ENCODE assay signal across 20 mouse cellular contexts in the genomic region with DNA sequence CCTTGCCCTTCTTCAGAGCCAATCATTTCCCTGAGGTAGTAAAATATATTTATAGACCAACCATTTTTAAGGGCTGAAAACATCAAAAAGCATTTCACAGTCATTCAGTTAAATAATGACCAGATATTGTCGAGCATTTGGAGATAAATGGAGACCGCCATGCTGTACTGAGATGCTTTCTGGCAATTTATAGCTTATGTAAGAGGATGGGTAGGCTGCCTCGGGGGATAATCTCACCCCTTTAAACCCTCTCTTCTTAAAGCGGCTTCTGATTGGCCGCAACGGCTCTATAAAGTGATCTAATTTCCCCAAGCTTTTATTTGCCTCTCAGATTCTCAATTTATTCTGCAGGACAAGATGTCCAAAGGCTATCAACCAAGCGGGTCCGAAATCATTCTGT. TPM values are rescaled to one million over a fixed set of nuclear protein-coding genes. Genes with fewer than 3 reads are reported as not detected.
"Had no signal": no experiment of that assay in that cellular context is flagged by ENCODE, and none has a peak within 500 bp of the region (broad histone marks: within the 10 kb centered on the region; RNA-seq: fewer than 3 reads in every experiment).

No protein-coding gene starts in this region.

- H3K4me2 ChIP-seq: liver, embryonic 11.5 days; liver, embryonic 13.5 days; liver, embryonic 15.5 days; lung, embryonic 15.5 days; midbrain, embryonic 13.5 days; midbrain, embryonic 15.5 days; stomach, embryonic 15.5 days had no signal

- H3K4me1 ChIP-seq: liver, embryonic 13.5 days; liver, embryonic 15.5 days; lung, embryonic 15.5 days; megakaryocyte, embryonic 14.5 days; midbrain, embryonic 13.5 days; midbrain, embryonic 15.5 days; stomach, embryonic 15.5 days had no signal

- DNase-seq: liver; liver, embryonic 13.5 days; liver, postnatal 0 days; lung, adult 2 months; lung, postnatal 4 days; right cerebral cortex, postnatal 14 days; thymus, adult 2 months; thymus, postnatal 25 days; thymus, postnatal 4 days had no signal

- H3K9me3 ChIP-seq: liver, embryonic 13.5 days; liver, embryonic 15.5 days; lung, embryonic 15.5 days; megakaryocyte, embryonic 14.5 days; midbrain, embryonic 13.5 days; midbrain, embryonic 15.5 days; stomach, embryonic 15.5 days had no signal

- H3K4me3 ChIP-seq: liver, embryonic 13.5 days; liver, embryonic 15.5 days; lung, embryonic 15.5 days; megakaryocyte, embryonic 14.5 days; midbrain, embryonic 13.5 days; midbrain, embryonic 15.5 days; stomach, embryonic 15.5 days had no signal

- H3K9ac ChIP-seq: liver, embryonic 13.5 days; liver, embryonic 15.5 days; liver, postnatal 0 days; lung, embryonic 15.5 days; midbrain, embryonic 13.5 days; midbrain, embryonic 15.5 days; stomach, embryonic 15.5 days had no signal

- ATAC-seq: liver, postnatal 0 days; lung, postnatal 0 days; midbrain, embryonic 13.5 days; midbrain, embryonic 15.5 days had no signal

- H3K36me3 ChIP-seq: liver, embryonic 13.5 days; liver, embryonic 15.5 days; lung, embryonic 15.5 days; midbrain, embryonic 13.5 days; midbrain, embryonic 15.5 days; stomach, embryonic 15.5 days had no signal

- H3K27ac ChIP-seq: liver, embryonic 13.5 days; liver, embryonic 15.5 days; lung, embryonic 15.5 days; midbrain, embryonic 13.5 days; midbrain, embryonic 15.5 days; stomach, embryonic 15.5 days; stomach, postnatal 0 days had no signal

- H3K27me3 ChIP-seq: liver, embryonic 15.5 days; lung, embryonic 15.5 days; midbrain, embryonic 13.5 days; midbrain, embryonic 15.5 days; stomach, embryonic 15.5 days had no signal

RNA-seq across cellular contexts. Expression of gene Thbs4, which starts 22.1 kb away (rescaled TPM):
- total RNA-seq: monocyte, adult 5-6 weeks; neutrophil, adult 5-6 weeks had no signal
